Mouse (Mus musculus) thymus, adult 2 months (tissue): Measurements from ENCODE around the gene Spata19.

Experiments
- CTCF ChIP-seq: fragments of 200-500 bp; IDR thresholded peaks from 2 replicates; pipeline ENCODE4 v1.5.1; 2012; ENCODE audit warnings: mild to moderate bottlenecking, control low read depth, low read length, moderate library complexity, borderline replicate concordance; ENCODE audit not compliant: control insufficient read depth, poor library complexity, insufficient read depth; ENCODE audit errors: extremely low read depth
- POLR2A ChIP-seq: fragments of 200-500 bp; IDR thresholded peaks from 2 replicates; pipeline ENCODE4 v1.6.1; 2012; ENCODE audit warnings: mild to moderate bottlenecking, low read length, control low read depth, moderate library complexity; ENCODE audit not compliant: control insufficient read depth, poor library complexity, insufficient read depth; ENCODE audit errors: extremely low read depth

- TF ChIP-seq CTCF (no peak), POLR2A (no peak)
Observed at GRCm38 (mm10) chr9:27449780-27450422, 53.3 kb downstream of the Spata19 start.
